Mouse (Mus musculus): Measurements from ENCODE around the gene Klkb1. TPM values are rescaled to one million over a fixed set of nuclear protein-coding genes. Genes with fewer than 3 reads are reported as not detected.

Klkb1 gene
- polyA plus RNA-seq (2017; shearing (Covaris generic)) = 0.07 TPM

GRCm38 (mm10) chr8:45294687-45295086, at the start of gene Klkb1:
TSS of gene Klkb1 (minus strand) at chr8:45294859.

GRCm38 (mm10) chr8:45332685-45333409, 38.2 kb upstream of the Klkb1 start, which contains the start of gene Cyp4v3:
TSS of gene Cyp4v3 (minus strand) at chr8:45333216.

GRCm38 (mm10) chr8:45308366-45308765, 13.7 kb upstream of the Klkb1 start, which contains the start of gene Gm45753:
TSS of gene Gm45753 (minus strand) at chr8:45308466.

GRCm38 (mm10) chr8:45261920-45262319, 32.7 kb downstream of the Klkb1 start, which contains the start of gene F11:
TSS of gene F11 (minus strand) at chr8:45262031.

Other genes with a start within 250 kb of the Klkb1 start
- not detected for gene Mtnr1a, start 225.7 kb downstream of the Klkb1 start, polyA plus RNA-seq (2017; shearing (Covaris generic))
- gene F11, start 32.8 kb downstream of the Klkb1 start, polyA plus RNA-seq (2017; shearing (Covaris generic)) = not detected
- gene Gm45753, start 13.6 kb upstream of the Klkb1 start, polyA plus RNA-seq (2017; shearing (Covaris generic)) = not detected
- 10.2 TPM for gene Cyp4v3, start 38.4 kb upstream of the Klkb1 start, polyA plus RNA-seq (2017; shearing (Covaris generic))
- gene Fam149a, start 87.4 kb upstream of the Klkb1 start, polyA plus RNA-seq (2017; shearing (Covaris generic)) = not detected
- 0.41 TPM for gene Tlr3, start 116.2 kb upstream of the Klkb1 start, polyA plus RNA-seq (2017; shearing (Covaris generic))
- 0.30 TPM for gene Sorbs2, start 212.9 kb upstream of the Klkb1 start, polyA plus RNA-seq (2017; shearing (Covaris generic))

All from effector memory CD4-positive, alpha-beta T cell, adult 5 months (primary cell).